Mouse (Mus musculus) liver, embryonic 14.5 days (tissue): ENCODE data around the gene Ccnjl. TPM values are rescaled to one million over a fixed set of nuclear protein-coding genes. Genes with fewer than 3 reads are reported as not detected.
A peak's percentile ranks its signal among the peaks of the same experiment; 100 is the strongest.

Source experiments
- ATAC-seq: fragments of 200-750 bp; cut with Nextera tagmentation; 2 replicates; pipeline ENCODE4 v1.8.0; 2017; ENCODE audit warnings: moderate number of reproducible peaks, mild to moderate bottlenecking, moderate library complexity; ENCODE audit not compliant: insufficient read depth
- DNase-seq, 3 experiments: peaks; one replicate each; pipeline ENCODE4 v3.0.0-alpha.2; 2012 to 2013; ENCODE audit warnings: low read depth in 3 of 3, low spot score in 3 of 3
- H3K27ac ChIP-seq: fragments of 300-500 bp; sonication (generic); 2 replicates; pipeline ENCODE4 v1.5.1; 2014; ENCODE audit warnings: moderate library complexity, mild to moderate bottlenecking, control low read depth, inconsistent platforms
- H3K27me3 ChIP-seq: fragments of 300-500 bp; sonication (generic); 2 replicates; pipeline ENCODE4 v1.6.1; 2014; ENCODE audit warnings: mild to moderate bottlenecking, low read length, moderate library complexity; ENCODE audit not compliant: control insufficient read depth, insufficient read depth
- H3K36me3 ChIP-seq: fragments of 300-500 bp; sonication (generic); replicated peaks from 2 replicates; pipeline ENCODE4 v1.6.1; 2014; ENCODE audit warnings: low read depth; ENCODE audit not compliant: control insufficient read depth, insufficient read depth
- H3K4me1 ChIP-seq, 2 experiments: fragments of 200-500 bp in 1 of 2; fragments of 300-500 bp in 1 of 2; sonication (generic) in 1 of 2; replicated peaks; 2 replicates each; pipeline ENCODE4 v1.6.1; 2012 to 2014; ENCODE audit warnings: antibody characterized with exemption in 1 of 2, inconsistent platforms in 1 of 2, low read length in 1 of 2; ENCODE audit not compliant: control insufficient read depth in 2 of 2, insufficient read depth in 2 of 2
- H3K4me2 ChIP-seq: fragments of 300-500 bp; sonication (generic); 2 replicates; pipeline ENCODE4 v1.6.1; 2014; ENCODE audit warnings: low read depth, mild to moderate bottlenecking, control low read depth, moderate library complexity
- H3K4me3 ChIP-seq, 2 experiments: fragments of 200-500 bp in 1 of 2; fragments of 300-500 bp in 1 of 2; sonication (generic) in 1 of 2; 2 replicates each; pipeline ENCODE4 v1.5.1; 2012 to 2014; ENCODE audit warnings: low read depth in 2 of 2, low read length in 2 of 2, mild to moderate bottlenecking in 2 of 2, control low read depth in 1 of 2, inconsistent platforms in 1 of 2, moderate library complexity in 1 of 2; ENCODE audit not compliant: insufficient read depth in 1 of 2
- H3K9ac ChIP-seq: fragments of 300-500 bp; sonication (generic); replicated peaks from 2 replicates; pipeline ENCODE4 v1.6.1; 2014; ENCODE audit warnings: mild to moderate bottlenecking, control low read depth, moderate library complexity
- H3K9me3 ChIP-seq: fragments of 300-500 bp; sonication (generic); 2 replicates; pipeline ENCODE4 v1.6.1; 2016; ENCODE audit warnings: low read length, mixed read lengths; ENCODE audit not compliant: control insufficient read depth
- CTCF ChIP-seq: IDR thresholded peaks from 2 replicates; pipeline ENCODE4 v1.5.1; 2016; ENCODE audit warnings: antibody characterized with exemption, low read depth, control low read depth
- EP300 ChIP-seq: IDR thresholded peaks from 2 replicates; pipeline ENCODE4 v1.6.1; 2016; ENCODE audit warnings: antibody characterized with exemption, low read depth
- WGBS: fragments of 180-500 bp; shearing (Covaris S2); extraction: QIAGEN DNeasy Blood & Tissue Kit; methylation state at CpG from one replicate; pipeline ENCODE4 v1.1.7; 2014; ENCODE audit not compliant: insufficient replicate concordance; 5-methylcytosine and 5-hydroxymethylcytosine counted together
- polyA plus RNA-seq, 2 experiments: library from polyadenylated mRNA; depleted of rRNA in 1 of 2; stranded (reverse) in 1 of 2; unstranded in 1 of 2; fragments of >200 nt; fragmentation: Nextera tagmentation in 1 of 2; extraction: Ambion mirVana in 1 of 2; gene quantifications; 2 replicates each; pipeline versions ENCODE4 v1.2.1 to v1.2.3; 2012 to 2014

Gene Ccnjl
- polyA plus RNA-seq, 2 experiments, result 0.79 to 1.5 TPM

GRCm38 (mm10) chr11:43585211-43586005, 56.8 kb downstream of the Ccnjl start:
- DNase-seq, result no peak
- no peak overlapping the region for H3K4me2 ChIP-seq
- H3K27me3 ChIP-seq, result no peaks in the 10 kb centered on the region
- no peaks in the 10 kb centered on the region for H3K36me3 ChIP-seq
- no peak overlapping the region for H3K9ac ChIP-seq
- H3K9me3 ChIP-seq, result no peaks in the 10 kb centered on the region
- no peak overlapping the region for H3K4me3 ChIP-seq
- no peaks in the 10 kb centered on the region for H3K4me1 ChIP-seq
- no peak for ATAC-seq
- 78% methylated on average over 22 of the region's 22 CpGs for WGBS
- H3K27ac ChIP-seq, result no peak overlapping the region
- TF ChIP-seq CTCF (no peak), EP300 (no peak)

- DNase-seq, result peak; percentile 24 to 29 (median 28)
- no peaks in the 10 kb centered on the region for H3K4me1 ChIP-seq
- no peaks in the 10 kb centered on the region for H3K27me3 ChIP-seq
- H3K36me3 ChIP-seq, result no peaks in the 10 kb centered on the region
- WGBS, result 46% methylated on average over 7 of the region's 7 CpGs
- no peak within 1 kb of the TSS for H3K9ac ChIP-seq
- H3K4me3 ChIP-seq, result no peak within 1 kb of the TSS
- TF ChIP-seq EP300 (no peak), CTCF (peak; percentile 69)
- no peak for ATAC-seq
- H3K27ac ChIP-seq, result no peak within 1 kb of the TSS
- no peaks in the 10 kb centered on the region for H3K9me3 ChIP-seq
- no peak within 1 kb of the TSS for H3K4me2 ChIP-seq
Observed at GRCm38 (mm10) chr11:43586324-43587090, 57.9 kb downstream of the Ccnjl start, which contains the start of gene 4933415A04Rik. Gene 4933415A04Rik, plus strand, starts transcription at chr11:43587040.

- no peaks in the 10 kb centered on the region for H3K36me3 ChIP-seq
- DNase-seq, result no peak
- H3K4me1 ChIP-seq, result no peaks in the 10 kb centered on the region
- TF ChIP-seq CTCF, result no peak
- ATAC-seq, result no peak
- no peaks in the 10 kb centered on the region for H3K27me3 ChIP-seq
- no peaks in the 10 kb centered on the region for H3K9me3 ChIP-seq
- no peak overlapping the region for H3K4me3 ChIP-seq
- WGBS, result 51% methylated on average over 6 of the region's 6 CpGs
- H3K4me2 ChIP-seq, result no peak overlapping the region
- H3K27ac ChIP-seq, result no peak overlapping the region
- no peak overlapping the region for H3K9ac ChIP-seq
Observed at GRCm38 (mm10) chr11:43589530-43590072, 61.0 kb downstream of the Ccnjl start.

- TF ChIP-seq CTCF (no peak), EP300 (no peak)
- no peak within 1 kb of the TSS for H3K4me2 ChIP-seq
- H3K4me1 ChIP-seq, result no peaks in the 10 kb centered on the region
- H3K4me3 ChIP-seq, result no peak within 1 kb of the TSS
- no peaks in the 10 kb centered on the region for H3K36me3 ChIP-seq
- DNase-seq (no peak), ATAC-seq (no peak)
- H3K9me3 ChIP-seq, result no peaks in the 10 kb centered on the region
- 60% methylated on average over 5 of the region's 5 CpGs for WGBS
- H3K27me3 ChIP-seq, result no peaks in the 10 kb centered on the region
- no peak within 1 kb of the TSS for H3K9ac ChIP-seq
- no peak within 1 kb of the TSS for H3K27ac ChIP-seq
Observed at GRCm38 (mm10) chr11:43601440-43601839, 72.9 kb downstream of the Ccnjl start, which contains the start of gene Fabp6. Gene Fabp6, minus strand, starts transcription at chr11:43601540.

- WGBS, result 54% methylated on average over 2 of the region's 2 CpGs
- Histone ChIP-seq H3K9ac (no peak overlapping the region), H3K36me3 (no peaks in the 10 kb centered on the region), H3K4me3 (no peak overlapping the region), H3K4me1 (no peaks in the 10 kb centered on the region), H3K27ac (no peak overlapping the region), H3K4me2 (no peak overlapping the region), H3K27me3 (no peaks in the 10 kb centered on the region), H3K9me3 (no peaks in the 10 kb centered on the region)
- ATAC-seq, result no peak
- DNase-seq, result no peak
- TF ChIP-seq EP300 (no peak), CTCF (no peak)
Observed at GRCm38 (mm10) chr11:43604207-43604606, 75.6 kb downstream of the Ccnjl start.
